Mouse (Mus musculus): Measurements from ENCODE around the gene Angel1.

The Angel1 gene

GRCm38 (mm10) chr12:86679546-86679930 lies 46.7 kb downstream of the Angel1 start:
- no peak for DNase-seq (ENCODE audit: low spot score in 2 of 2)

GRCm38 (mm10) chr12:86678591-86679545 lies 47.4 kb downstream of the Angel1 start, which contains the start of gene Vash1:
TSS of gene Vash1 (plus strand) at chr12:86678700.
- peak in 1 of 2 experiments; percentile 49 for DNase-seq (ENCODE audit: low spot score in 2 of 2)

- no peak for DNase-seq (ENCODE audit: low spot score in 2 of 2)
Observed at GRCm38 (mm10) chr12:86672507-86672906, 53.8 kb downstream of the Angel1 start.

GRCm38 (mm10) chr12:86672105-86672504 lies 54.2 kb downstream of the Angel1 start:
- no peak for DNase-seq (ENCODE audit: low spot score in 2 of 2)

GRCm38 (mm10) chr12:86668404-86668803 lies 57.9 kb downstream of the Angel1 start:
- no peak for DNase-seq (ENCODE audit: low spot score in 2 of 2)

GRCm38 (mm10) chr12:86665656-86666055 lies 60.6 kb downstream of the Angel1 start:
- no peak for DNase-seq (ENCODE audit: low spot score in 2 of 2)

GRCm38 (mm10) chr12:86660466-86660865 lies 65.8 kb downstream of the Angel1 start:
- DNase-seq (ENCODE audit: low spot score in 2 of 2) = no peak

- DNase-seq (ENCODE audit: low spot score in 2 of 2) = peak; percentile 35 to 49
Observed at GRCm38 (mm10) chr12:86659447-86659968, 66.8 kb downstream of the Angel1 start.

GRCm38 (mm10) chr12:86652570-86653041 lies 73.7 kb downstream of the Angel1 start:
- DNase-seq (ENCODE audit: low spot score in 2 of 2) = no peak

- no peak for DNase-seq (ENCODE audit: low spot score in 2 of 2)
Observed at GRCm38 (mm10) chr12:86651301-86651860, 74.9 kb downstream of the Angel1 start.

Data from thymus, postnatal 10 days (tissue).